Mouse (Mus musculus) midbrain, embryonic 16.5 days (tissue): Measurements from ENCODE around the gene Setd1b. TPM values are rescaled to one million over a fixed set of nuclear protein-coding genes. Genes with fewer than 3 reads are reported as not detected.
A peak's percentile ranks its signal among the peaks of the same experiment; 100 is the strongest.

ENCODE experiments used
- ATAC-seq: fragments of 200-750 bp; cut with Nextera tagmentation; 2 replicates; pipeline ENCODE4 v1.8.0; 2017; ENCODE audit warnings: moderate TSS enrichment
- H3K27ac ChIP-seq: fragments of 300-500 bp; sonication (generic); 2 replicates; pipeline ENCODE4 v1.5.1; 2014; ENCODE audit warnings: mild to moderate bottlenecking, low read length, mixed read lengths
- H3K27me3 ChIP-seq: fragments of 300-500 bp; sonication (generic); 2 replicates; pipeline ENCODE4 v1.6.1; 2014; ENCODE audit warnings: low read depth, low read length, mixed read lengths; ENCODE audit not compliant: control insufficient read depth, insufficient read depth
- H3K36me3 ChIP-seq: fragments of 300-500 bp; sonication (generic); 2 replicates; pipeline ENCODE4 v1.6.1; 2014; ENCODE audit warnings: mild to moderate bottlenecking, low read length, moderate library complexity, mixed read lengths; ENCODE audit not compliant: control insufficient read depth, insufficient read depth
- H3K4me1 ChIP-seq: fragments of 300-500 bp; sonication (generic); 2 replicates; pipeline ENCODE4 v1.6.1; 2014; ENCODE audit warnings: mild to moderate bottlenecking, low read length, mixed read lengths; ENCODE audit not compliant: control insufficient read depth, insufficient read depth
- H3K4me2 ChIP-seq: fragments of 300-500 bp; sonication (generic); 2 replicates; pipeline ENCODE4 v1.6.1; 2014; ENCODE audit warnings: mild to moderate bottlenecking, low read length, mixed read lengths
- H3K4me3 ChIP-seq: fragments of 300-500 bp; sonication (generic); 2 replicates; pipeline ENCODE4 v1.5.1; 2014; ENCODE audit warnings: low read depth, mild to moderate bottlenecking, low read length, moderate library complexity, mixed read lengths
- H3K9ac ChIP-seq: fragments of 300-500 bp; sonication (generic); 2 replicates; pipeline ENCODE4 v1.6.1; 2014; ENCODE audit warnings: low read depth, low read length, mixed read lengths
- H3K9me3 ChIP-seq: fragments of 300-500 bp; sonication (generic); replicated peaks from 2 replicates; pipeline ENCODE4 v1.6.1; 2014; ENCODE audit warnings: mild to moderate bottlenecking, low read length, mixed read lengths; ENCODE audit not compliant: control insufficient read depth, poor library complexity, severe bottlenecking
- WGBS: fragments of 180-500 bp; shearing (Covaris S2); extraction: QIAGEN DNeasy Blood & Tissue Kit; methylation state at CpG from one replicate; pipeline ENCODE4 v1.1.7; 2014; 5-methylcytosine and 5-hydroxymethylcytosine counted together
- polyA plus RNA-seq: library from polyadenylated mRNA; unstranded; fragments of >200 nt; fragmentation: Nextera tagmentation; extraction: Ambion mirVana; gene quantifications from 2 replicates; pipeline ENCODE4 v1.2.1, GENCODE M21; 2015

Gene Setd1b
- polyA plus RNA-seq, 1 experiment from 2014 or later: 10.0 TPM

- Histone ChIP-seq H3K4me3 (peak overlapping the region; percentile 36), H3K4me1 (peaks cover 44% of the 10 kb centered on the region), H3K27ac (no peak overlapping the region), H3K4me2 (peak overlapping the region; percentile 50), H3K9ac (peak overlapping the region; percentile 45; the same call in 1 of the 2 replicates), H3K27me3 (no peaks in the 10 kb centered on the region), H3K9me3 (no peaks in the 10 kb centered on the region), H3K36me3 (peaks cover 25% of the 10 kb centered on the region)
- WGBS: 39% methylated on average over 7 of the region's 7 CpGs
- ATAC-seq: no peak
Measured at GRCm38 (mm10) chr5:123150641-123151040, 8.6 kb downstream of the Setd1b start.

GRCm38 (mm10) chr5:123151077-123151476 is 9.1 kb downstream of the Setd1b start:
- WGBS: 40% methylated on average over 7 of the region's 7 CpGs
- Histone ChIP-seq H3K4me1 (peaks cover 40% of the 10 kb centered on the region), H3K9me3 (no peaks in the 10 kb centered on the region), H3K9ac (peak overlapping the region; percentile 22; the same call in 1 of the 2 replicates), H3K27ac (no peak overlapping the region), H3K4me2 (peak overlapping the region; percentile 50), H3K27me3 (no peaks in the 10 kb centered on the region), H3K4me3 (peak overlapping the region; percentile 36), H3K36me3 (peaks cover 25% of the 10 kb centered on the region)
- ATAC-seq: 0 out of 2 replicates have a peak, but pooled peaks have one; percentile 19

DNA sequence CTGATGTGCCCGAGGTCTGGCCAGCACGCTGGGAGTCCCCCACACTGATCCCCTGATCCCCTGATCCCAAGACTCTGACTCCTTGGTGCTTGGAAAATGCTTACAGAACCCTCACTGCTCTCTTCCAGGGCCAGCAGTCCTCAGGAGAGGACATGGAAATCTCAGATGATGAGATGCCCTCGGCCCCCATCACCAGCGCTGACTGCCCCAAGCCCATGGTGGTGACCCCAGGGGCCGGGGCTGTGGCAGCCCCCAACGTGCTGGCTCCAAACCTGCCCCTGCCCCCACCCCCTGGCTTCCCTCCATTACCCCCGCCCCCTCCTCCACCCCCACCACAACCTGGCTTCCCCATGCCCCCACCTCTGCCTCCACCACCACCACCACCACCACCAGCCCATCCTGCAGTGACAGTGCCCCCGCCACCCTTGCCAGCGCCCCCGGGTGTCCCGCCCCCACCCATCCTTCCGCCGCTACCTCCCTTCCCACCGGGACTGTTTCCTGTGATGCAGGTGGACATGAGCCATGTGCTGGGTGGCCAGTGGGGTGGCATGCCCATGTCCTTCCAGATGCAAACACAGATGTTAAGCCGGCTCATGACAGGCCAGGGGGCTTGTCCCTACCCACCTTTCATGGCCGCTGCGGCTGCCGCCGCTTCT is 9.8 kb downstream of the Setd1b start:
- no peak overlapping the region for H3K4me3 ChIP-seq
- peaks cover 25% of the 10 kb centered on the region for H3K36me3 ChIP-seq
- peaks cover 36% of the 10 kb centered on the region for H3K4me1 ChIP-seq
- 0 out of 2 replicates have a peak overlapping the region, but pooled peaks have one; percentile 6 for H3K9ac ChIP-seq
- no peaks in the 10 kb centered on the region for H3K9me3 ChIP-seq
- no peaks in the 10 kb centered on the region for H3K27me3 ChIP-seq
- H3K4me2 ChIP-seq: no peak overlapping the region
- no peak overlapping the region for H3K27ac ChIP-seq
- WGBS: 92% methylated on average over 19 of the region's 19 CpGs
- ATAC-seq: no peak

DNA sequence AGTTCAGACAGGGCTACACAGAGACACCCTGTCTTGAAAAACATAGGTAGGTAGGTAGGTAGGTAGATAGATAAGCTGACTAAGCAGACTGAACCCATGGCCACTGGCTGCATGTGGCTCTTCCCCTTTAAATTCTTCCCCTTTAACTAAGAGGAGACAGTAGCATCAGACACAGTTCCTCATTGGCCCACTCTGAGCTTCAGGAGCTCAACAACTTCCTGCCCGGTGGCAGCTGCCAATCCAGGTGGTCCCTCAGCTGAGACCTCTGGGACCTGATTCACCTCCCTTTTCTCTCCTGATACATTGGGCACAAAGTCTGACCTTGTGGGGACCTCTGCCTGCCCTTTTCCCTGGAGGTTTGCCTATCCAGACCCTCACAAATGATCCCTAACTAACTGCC is 10.9 kb downstream of the Setd1b start:
- WGBS: 78% methylated on average over 1 of the region's 1 CpGs
- H3K27ac ChIP-seq: no peak overlapping the region
- peaks cover 36% of the 10 kb centered on the region for H3K4me1 ChIP-seq
- no peaks in the 10 kb centered on the region for H3K27me3 ChIP-seq
- no peak overlapping the region for H3K4me2 ChIP-seq
- no peak overlapping the region for H3K4me3 ChIP-seq
- H3K9ac ChIP-seq: no peak overlapping the region
- no peaks in the 10 kb centered on the region for H3K9me3 ChIP-seq
- ATAC-seq: no peak
- peaks cover 25% of the 10 kb centered on the region for H3K36me3 ChIP-seq

DNA sequence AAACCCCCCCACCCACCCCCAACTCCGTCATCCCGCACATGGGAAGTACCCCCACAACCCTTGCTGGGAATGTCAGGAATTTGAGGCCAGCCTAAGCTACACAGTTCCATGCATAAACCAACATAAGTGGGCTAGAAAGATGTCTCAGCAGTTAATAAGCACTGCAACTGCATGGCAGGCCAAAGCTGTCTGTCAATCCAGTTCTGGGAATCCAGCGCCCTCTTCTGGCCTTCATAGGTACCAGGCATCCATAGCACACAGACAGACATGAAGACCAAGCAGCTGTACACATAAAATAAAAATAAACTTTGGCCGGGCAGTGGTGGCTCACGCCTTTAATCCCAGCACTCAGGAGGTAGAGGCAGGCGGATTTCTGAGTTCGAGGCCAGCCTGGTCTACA is 13.4 kb downstream of the Setd1b start:
- H3K27me3 ChIP-seq: no peaks in the 10 kb centered on the region
- ATAC-seq: peak; percentile 46; the same call in 1 of the 2 replicates
- H3K4me2 ChIP-seq: no peak overlapping the region
- 53% methylated on average over 7 of the region's 7 CpGs for WGBS
- H3K4me1 ChIP-seq: peaks cover 13% of the 10 kb centered on the region
- H3K4me3 ChIP-seq: no peak overlapping the region
- H3K27ac ChIP-seq: no peak overlapping the region
- no peak overlapping the region for H3K9ac ChIP-seq
- H3K36me3 ChIP-seq: peaks cover 49% of the 10 kb centered on the region
- H3K9me3 ChIP-seq: no peaks in the 10 kb centered on the region

DNA sequence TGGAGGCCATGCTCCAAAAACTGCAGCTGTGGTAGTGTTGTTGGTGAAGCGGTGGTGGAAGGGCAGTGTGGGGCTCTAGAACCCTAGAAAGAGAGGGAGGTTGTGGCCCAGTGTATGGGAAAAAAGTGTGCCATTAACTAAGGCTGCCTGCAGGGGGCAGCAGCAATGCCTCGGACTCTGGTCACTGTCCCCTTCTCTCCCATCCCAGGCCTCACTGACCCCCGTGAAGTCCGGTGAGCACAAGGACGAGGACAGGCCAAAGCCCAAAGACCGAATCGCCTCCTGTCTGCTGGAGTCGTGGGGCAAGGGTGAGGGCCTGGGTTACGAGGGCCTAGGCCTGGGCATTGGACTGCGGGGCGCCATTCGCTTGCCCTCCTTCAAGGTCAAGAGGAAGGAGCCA is 14.8 kb downstream of the Setd1b start:
- H3K4me3 ChIP-seq: no peak overlapping the region

GRCm38 (mm10) chr5:123157972-123158371 is 16.0 kb downstream of the Setd1b start:
- Histone ChIP-seq H3K4me1 (no peaks in the 10 kb centered on the region), H3K4me2 (no peak overlapping the region), H3K27me3 (no peaks in the 10 kb centered on the region), H3K27ac (no peak overlapping the region), H3K36me3 (peaks cover 59% of the 10 kb centered on the region), H3K9ac (no peak overlapping the region), H3K9me3 (no peaks in the 10 kb centered on the region), H3K4me3 (no peak overlapping the region)
- ATAC-seq: no peak
- 85% methylated on average over 4 of the region's 4 CpGs for WGBS

More for the DNA sequence above, 14.8 kb downstream of the Setd1b start:
- Histone ChIP-seq H3K9me3 (no peaks in the 10 kb centered on the region), H3K36me3 (peaks cover 61% of the 10 kb centered on the region), H3K27me3 (no peaks in the 10 kb centered on the region), H3K9ac (no peak overlapping the region), H3K4me2 (no peak overlapping the region), H3K27ac (no peak overlapping the region), H3K4me1 (no peaks in the 10 kb centered on the region)
- 89% methylated on average over 12 of the region's 12 CpGs for whole genome bisulfite sequencing
- no peak for ATAC-seq

DNA sequence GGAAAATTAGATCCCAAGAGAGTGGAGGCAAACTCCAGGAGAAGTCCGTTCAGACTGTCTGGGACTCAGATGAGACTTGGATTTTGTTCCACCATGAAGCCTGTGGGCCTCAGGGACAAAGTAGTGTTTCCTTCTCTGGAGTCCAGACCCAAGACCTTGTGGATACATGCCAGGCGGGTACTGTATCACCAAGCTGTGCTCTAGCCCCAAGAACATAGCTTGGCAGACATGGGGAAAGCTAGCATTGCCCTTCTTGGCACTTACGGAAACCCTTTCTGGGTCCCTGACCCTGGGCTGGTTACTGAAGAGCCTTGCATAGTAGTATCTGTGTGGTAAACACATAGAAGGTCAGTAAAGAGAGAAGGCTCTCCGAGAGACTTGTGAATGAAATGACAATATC is 17.5 kb downstream of the Setd1b start:
- H3K9me3 ChIP-seq: no peaks in the 10 kb centered on the region
- 93% methylated on average over 4 of the region's 4 CpGs for WGBS
- H3K4me2 ChIP-seq: no peak overlapping the region
- H3K27me3 ChIP-seq: no peaks in the 10 kb centered on the region
- no peak overlapping the region for H3K27ac ChIP-seq
- no peak overlapping the region for H3K9ac ChIP-seq
- H3K4me3 ChIP-seq: no peak overlapping the region
- H3K36me3 ChIP-seq: peaks cover 63% of the 10 kb centered on the region
- ATAC-seq: no peak
- no peaks in the 10 kb centered on the region for H3K4me1 ChIP-seq

DNA sequence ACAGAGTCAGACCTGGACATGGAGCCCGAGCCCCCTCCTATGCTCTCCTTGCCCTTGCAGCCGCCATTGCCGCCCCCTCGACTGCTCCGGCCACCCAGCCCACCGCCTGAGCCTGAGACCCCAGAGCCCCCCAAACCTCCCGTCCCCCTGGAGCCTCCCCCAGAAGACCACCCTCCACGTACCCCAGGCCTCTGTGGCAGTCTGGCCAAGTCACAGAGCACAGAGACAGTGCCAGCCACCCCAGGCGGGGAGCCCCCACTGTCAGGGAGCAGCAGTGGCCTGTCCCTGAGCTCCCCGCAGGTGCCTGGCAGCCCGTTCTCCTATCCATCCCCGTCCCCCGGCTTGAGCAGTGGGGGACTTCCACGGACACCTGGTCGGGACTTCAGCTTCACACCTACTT is 17.9 kb downstream of the Setd1b start:
- Histone ChIP-seq H3K4me2 (no peak overlapping the region), H3K9ac (no peak overlapping the region), H3K36me3 (peaks cover 65% of the 10 kb centered on the region), H3K27ac (no peak overlapping the region), H3K9me3 (no peaks in the 10 kb centered on the region), H3K4me3 (no peak overlapping the region), H3K4me1 (no peaks in the 10 kb centered on the region), H3K27me3 (no peaks in the 10 kb centered on the region)
- 92% methylated on average over 15 of the region's 15 CpGs for WGBS
- no peak for ATAC-seq
